Mouse (Mus musculus) kidney, adult 10 weeks (tissue): ENCODE data around the gene A730009L09Rik. TPM values are rescaled to one million over a fixed set of nuclear protein-coding genes. Genes with fewer than 3 reads are reported as not detected.

Source experiments
- polyA plus RNA-seq: library from polyadenylated mRNA; stranded (reverse); fragments of 350-450 nt; fragmentation: Illumina TruSeq; extraction: RNeasy Lipid Tissue Mini Kit (QIAGEN cat#74804); gene quantifications from one replicate; pipeline ENCODE4 v1.2.3, GENCODE M21; 2014; ENCODE audit warnings: low read depth, low replicate concordance

A730009L09Rik gene
- not detected for polyA plus RNA-seq

DNA sequence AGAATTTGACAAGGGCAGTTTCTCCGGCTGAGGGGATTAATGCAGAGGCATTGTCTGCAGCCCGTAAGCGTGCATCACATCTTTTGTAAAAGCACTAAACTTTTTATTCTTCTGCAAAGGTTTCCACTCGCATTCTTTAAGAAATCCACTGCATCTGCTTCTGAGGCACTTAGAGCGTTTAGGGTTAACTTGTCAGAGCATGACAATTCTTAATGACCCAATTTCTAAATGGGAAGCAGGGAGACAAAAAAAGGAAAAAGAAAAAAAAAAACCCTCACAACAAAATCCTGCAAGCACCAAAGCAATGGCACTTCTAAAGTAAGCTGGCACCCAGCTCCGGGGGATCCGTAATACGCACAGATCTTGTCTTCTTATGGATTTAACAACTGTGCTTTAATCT is at the start of gene A730009L09Rik:
TSS of gene A730009L09Rik (plus strand) at position 301 of the 400 bp plus-strand sequence.

Other genes with a start within 250 kb of the A730009L09Rik start
- gene Mrpl39, start 220.6 kb downstream of the A730009L09Rik start, polyA plus RNA-seq = 56.8 TPM